Mouse (Mus musculus) liver, adult 2 months (tissue): Measurements from ENCODE around the gene Sncb. TPM values are rescaled to one million over a fixed set of nuclear protein-coding genes. Genes with fewer than 3 reads are reported as not detected.
A peak's percentile ranks its signal among the peaks of the same experiment; 100 is the strongest.

Experiments used
- DNase-seq: peaks from one replicate; pipeline ENCODE4 v3.0.0-alpha.2; 2011; ENCODE audit warnings: low read depth, low spot score; ENCODE audit errors: extremely low read depth
- H3K27ac ChIP-seq: fragments of 200-500 bp; replicated peaks from 2 replicates; pipeline ENCODE4 v1.5.1; 2012; ENCODE audit warnings: low read depth, mild to moderate bottlenecking, control low read depth, inconsistent platforms, low read length; ENCODE audit not compliant: insufficient read depth
- H3K27me3 ChIP-seq: fragments of 200-500 bp; 2 replicates; pipeline ENCODE4 v1.6.1; 2012; ENCODE audit warnings: mild to moderate bottlenecking, moderate library complexity, low read length, inconsistent platforms; ENCODE audit not compliant: control insufficient read depth, insufficient read depth
- H3K36me3 ChIP-seq: fragments of 200-500 bp; 2 replicates; pipeline ENCODE4 v1.6.1; 2012; ENCODE audit warnings: low read length, inconsistent platforms; ENCODE audit not compliant: control insufficient read depth, insufficient read depth
- H3K4me1 ChIP-seq: fragments of 200-500 bp; 2 replicates; pipeline ENCODE4 v1.6.1; 2011; ENCODE audit warnings: low read length; ENCODE audit not compliant: control insufficient read depth, insufficient read depth
- H3K4me3 ChIP-seq: fragments of 200-500 bp; 2 replicates; pipeline ENCODE4 v1.5.1; 2011; ENCODE audit warnings: low read depth, mild to moderate bottlenecking, control low read depth, low read length, moderate library complexity; ENCODE audit not compliant: insufficient read depth
- H3K79me2 ChIP-seq: fragments of 200-500 bp; 2 replicates; pipeline ENCODE4 v1.6.1; 2012; ENCODE audit warnings: inconsistent platforms, mild to moderate bottlenecking, low read length, moderate library complexity; ENCODE audit not compliant: control insufficient read depth, insufficient read depth
- H3K9ac ChIP-seq: fragments of 200-500 bp; 2 replicates; pipeline ENCODE4 v1.6.1; 2012; ENCODE audit warnings: low read depth, mild to moderate bottlenecking, control low read depth, inconsistent platforms, low read length
- CTCF ChIP-seq: fragments of 200-500 bp; IDR thresholded peaks from 2 replicates; pipeline ENCODE4 v1.5.1; 2011; ENCODE audit warnings: low read depth, low read length, control low read depth
- POLR2A ChIP-seq: fragments of 200-500 bp; IDR thresholded peaks from 2 replicates; pipeline ENCODE4 v1.6.1; 2011; ENCODE audit warnings: low read length, control low read depth; ENCODE audit not compliant: insufficient read depth; ENCODE audit errors: extremely low read depth
- WGBS: fragments of 180-500 bp; shearing (Covaris S2); methylation state at CpG from one replicate; pipeline ENCODE4 v1.1.7; 2018; 5-methylcytosine and 5-hydroxymethylcytosine counted together
- polyA plus RNA-seq: library from polyadenylated mRNA; depleted of rRNA; stranded (reverse); fragments of >200 nt; gene quantifications from 2 replicates; pipeline ENCODE4 v1.2.3, GENCODE M21; 2012
- total RNA-seq: library from RNA; depleted of rRNA; stranded (reverse); fragments of >200 nt; gene quantifications from 2 replicates; pipeline ENCODE4 v1.2.3, GENCODE M21; 2014

Gene Sncb
- total and polyA plus RNA-seq, 2 experiments, result not detected

DNA sequence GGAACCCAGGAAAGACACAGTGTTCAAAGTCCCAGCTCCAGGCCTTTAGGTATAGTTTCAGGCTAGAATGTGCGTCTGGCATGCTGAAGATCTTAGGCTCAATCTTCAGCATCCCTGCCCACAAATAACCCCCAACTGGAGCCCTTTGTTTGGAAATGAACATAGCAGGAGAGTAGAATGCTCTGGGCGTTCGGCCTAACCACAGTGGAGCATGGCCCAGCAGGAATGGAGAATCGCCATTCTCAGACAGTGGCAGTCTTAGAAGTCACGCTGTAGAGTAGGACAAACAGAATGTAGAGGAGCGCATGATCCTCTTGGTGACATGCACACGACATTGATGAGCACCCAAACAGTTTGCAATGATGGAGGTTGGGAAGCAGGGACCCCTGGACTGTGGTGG is 5.5 kb downstream of the Sncb start:
- Histone ChIP-seq H3K4me3 (no peak overlapping the region), H3K9ac (no peak overlapping the region), H3K79me2 (no peaks in the 10 kb centered on the region), H3K4me1 (no peaks in the 10 kb centered on the region), H3K27me3 (peaks cover 9% of the 10 kb centered on the region), H3K36me3 (no peaks in the 10 kb centered on the region), H3K27ac (no peak overlapping the region)
- 83% methylated on average over 7 of the region's 7 CpGs for WGBS
- DNase-seq, result no peak
- TF ChIP-seq CTCF (no peak), POLR2A (no peak)

- WGBS, result 71% methylated on average over 8 of the region's 8 CpGs
- no peak for TF ChIP-seq POLR2A
- no peak for TF ChIP-seq CTCF
- no peak overlapping the region for H3K4me3 ChIP-seq
- peaks cover 3% of the 10 kb centered on the region for H3K27me3 ChIP-seq
- no peak overlapping the region for H3K9ac ChIP-seq
- no peak for DNase-seq
- H3K27ac ChIP-seq, result no peak overlapping the region
- H3K4me1 ChIP-seq, result no peaks in the 10 kb centered on the region
- no peaks in the 10 kb centered on the region for H3K36me3 ChIP-seq
- H3K79me2 ChIP-seq, result no peaks in the 10 kb centered on the region
Measured at GRCm38 (mm10) chr13:54760164-54760795, 6.1 kb downstream of the Sncb start.

- Histone ChIP-seq H3K79me2 (no peaks in the 10 kb centered on the region), H3K36me3 (no peaks in the 10 kb centered on the region), H3K4me3 (no peak overlapping the region), H3K4me1 (no peaks in the 10 kb centered on the region), H3K27ac (no peak overlapping the region), H3K9ac (no peak overlapping the region), H3K27me3 (peaks cover 2% of the 10 kb centered on the region)
- no peak for DNase-seq
- WGBS, result 34% methylated on average over 7 of the region's 7 CpGs
- TF ChIP-seq POLR2A, result no peak
- no peak for TF ChIP-seq CTCF
Measured at GRCm38 (mm10) chr13:54759496-54759895, 6.9 kb downstream of the Sncb start.

DNA sequence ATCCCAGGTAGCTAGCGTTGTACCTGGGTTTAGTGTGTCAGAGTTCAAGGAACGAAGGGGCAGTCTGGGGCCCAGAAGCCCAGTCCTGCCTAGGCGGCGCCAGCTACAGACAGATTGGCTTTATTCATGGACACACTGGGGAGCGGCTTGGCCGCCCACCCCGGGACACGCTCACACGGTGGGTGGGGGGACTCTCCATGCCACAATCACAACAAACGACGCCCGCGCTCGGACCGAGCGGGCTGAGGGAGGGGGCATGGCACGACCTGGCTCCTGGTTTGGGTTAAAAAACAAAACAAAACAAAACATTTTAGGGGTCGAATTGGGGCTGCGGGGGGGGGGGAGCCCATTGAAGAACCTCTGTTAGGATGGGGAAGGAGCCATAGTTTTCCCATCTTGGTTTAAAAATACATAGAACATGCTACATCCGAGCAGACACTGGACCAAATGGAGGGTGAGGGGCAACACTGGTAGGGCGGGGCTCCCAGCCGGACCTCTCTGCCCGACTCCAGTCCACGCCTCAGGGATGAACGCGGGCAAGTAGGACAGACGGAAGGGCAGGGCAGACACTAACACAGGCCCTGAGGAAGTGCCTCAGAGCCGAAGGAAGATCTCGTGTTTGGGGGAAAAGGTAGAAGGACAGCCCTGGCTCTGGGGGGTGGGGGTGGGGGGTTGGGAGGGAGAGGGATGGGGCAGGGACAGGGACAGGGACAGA is 7.5 kb downstream of the Sncb start:
- no peak for DNase-seq
- Histone ChIP-seq H3K27me3 (no peaks in the 10 kb centered on the region; the same call in none of the 2 replicates), H3K36me3 (no peaks in the 10 kb centered on the region), H3K4me1 (no peaks in the 10 kb centered on the region), H3K4me3 (no peak overlapping the region), H3K9ac (no peak overlapping the region), H3K27ac (no peak overlapping the region), H3K79me2 (no peaks in the 10 kb centered on the region)
- TF ChIP-seq POLR2A, result no peak
- TF ChIP-seq CTCF, result no peak
- 4% methylated on average over 29 of the region's 29 CpGs for WGBS

- no peaks in the 10 kb centered on the region for H3K36me3 ChIP-seq
- H3K27ac ChIP-seq, result no peak overlapping the region
- no peak overlapping the region for H3K9ac ChIP-seq
- no peaks in the 10 kb centered on the region for H3K79me2 ChIP-seq
- peak overlapping the region; percentile 11; the same call in 1 of the 2 replicates for H3K4me3 ChIP-seq
- H3K27me3 ChIP-seq, result no peaks in the 10 kb centered on the region; the same call in none of the 2 replicates
- WGBS, result under 1% methylated on average over 43 of the region's 43 CpGs
- DNase-seq, result peak; percentile 76
- TF ChIP-seq CTCF, result peak; percentile 63
- TF ChIP-seq POLR2A, result no peak
- H3K4me1 ChIP-seq, result no peaks in the 10 kb centered on the region
Measured at GRCm38 (mm10) chr13:54758045-54758755, 8.2 kb downstream of the Sncb start.
